Mouse (Mus musculus) adrenal gland, postnatal 36 days (tissue): ENCODE data around the gene Cald1. TPM values are rescaled to one million over a fixed set of nuclear protein-coding genes. Genes with fewer than 3 reads are reported as not detected.

ENCODE experiments used
- DNase-seq, 2 experiments: peaks; one replicate each; pipeline ENCODE4 v3.0.0; 2021; ENCODE audit warnings: mixed read lengths in 1 of 2
- total RNA-seq, 2 experiments: library from RNA; stranded (reverse); gene quantifications; 2 replicates each; pipeline ENCODE4 v1.2.3; 2021

Gene Cald1
- total RNA-seq, 2 experiments from 2014 or later, result 49.9 to 81.3 TPM

DNA sequence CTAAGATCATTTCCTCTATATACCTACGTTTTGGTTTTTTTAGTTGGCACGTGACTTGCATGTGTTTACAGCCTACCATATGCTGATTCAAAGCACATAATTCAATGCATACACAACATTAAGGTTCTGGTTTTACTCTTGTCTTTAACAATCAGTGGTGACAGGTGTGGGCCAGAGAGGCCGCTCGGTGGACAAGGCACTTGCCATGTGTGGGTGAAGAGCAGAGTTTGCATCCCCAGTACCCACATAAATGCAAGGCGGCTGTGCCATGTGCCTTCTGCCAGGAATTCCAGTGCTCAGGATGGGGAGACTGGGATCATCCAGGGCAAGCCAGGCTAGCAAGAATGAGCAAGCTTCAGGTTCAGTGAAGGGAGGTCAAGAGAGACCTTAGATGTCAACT, 14.8 kb downstream of the Cald1 start:
- no peak for DNase-seq

DNA sequence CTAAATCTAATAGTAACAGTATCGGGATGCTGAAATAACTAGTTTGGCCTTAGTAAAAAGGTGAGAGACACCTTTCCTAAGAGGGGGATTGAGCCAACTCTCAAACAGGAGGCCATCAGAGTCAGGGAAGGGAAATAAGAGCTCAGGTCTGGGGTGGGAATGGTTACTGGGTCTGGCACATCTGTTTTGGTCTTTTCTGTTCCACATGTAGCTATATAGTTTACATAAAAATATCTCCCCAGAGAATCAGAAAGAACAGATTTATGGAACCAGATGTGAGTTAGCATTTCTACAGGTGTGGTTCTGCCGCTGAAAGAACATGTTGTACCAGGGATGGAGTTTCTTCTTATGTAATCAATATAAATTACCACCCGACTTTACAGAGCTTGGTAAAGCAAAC, 17.1 kb downstream of the Cald1 start:
- no peak for DNase-seq

DNA sequence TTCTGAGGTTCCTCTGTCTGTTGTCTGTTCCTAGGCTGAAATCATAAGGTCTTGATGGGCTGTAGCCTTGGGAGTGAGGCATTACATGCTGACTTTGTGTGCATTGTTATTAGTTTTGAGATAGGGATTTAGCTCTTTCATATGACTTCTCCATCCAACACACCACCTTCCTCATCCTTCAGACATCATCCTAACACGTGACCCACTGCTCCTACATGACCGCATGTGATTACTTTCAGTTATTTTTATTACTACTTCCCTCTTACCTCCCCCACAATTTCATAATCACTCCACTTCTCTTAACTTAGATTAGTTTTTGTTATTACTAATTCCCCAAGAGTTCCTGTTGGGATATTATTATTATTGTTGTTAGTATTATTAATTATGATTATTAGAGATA, 21.2 kb downstream of the Cald1 start:
- DNase-seq, result no peak

DNA sequence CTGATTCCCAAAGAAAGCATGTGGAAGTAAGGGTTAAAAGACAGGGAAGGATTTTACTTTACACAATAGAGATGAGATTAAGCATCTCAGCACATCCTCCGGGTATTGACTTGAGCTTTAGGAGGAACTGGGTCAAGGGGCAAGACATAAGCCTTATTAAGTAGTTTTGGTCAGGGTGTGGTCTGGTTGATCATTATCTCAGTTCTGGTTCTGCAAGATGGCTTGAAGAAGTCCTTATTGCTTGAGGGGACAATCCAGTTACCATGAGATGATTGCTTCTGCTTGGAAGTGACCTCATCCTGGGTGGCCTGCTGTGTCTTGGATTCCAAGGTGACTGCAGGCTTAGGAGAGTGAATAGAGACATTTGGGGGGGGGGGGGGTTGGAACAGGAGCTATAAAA, 21.9 kb downstream of the Cald1 start:
- no peak for DNase-seq

DNA sequence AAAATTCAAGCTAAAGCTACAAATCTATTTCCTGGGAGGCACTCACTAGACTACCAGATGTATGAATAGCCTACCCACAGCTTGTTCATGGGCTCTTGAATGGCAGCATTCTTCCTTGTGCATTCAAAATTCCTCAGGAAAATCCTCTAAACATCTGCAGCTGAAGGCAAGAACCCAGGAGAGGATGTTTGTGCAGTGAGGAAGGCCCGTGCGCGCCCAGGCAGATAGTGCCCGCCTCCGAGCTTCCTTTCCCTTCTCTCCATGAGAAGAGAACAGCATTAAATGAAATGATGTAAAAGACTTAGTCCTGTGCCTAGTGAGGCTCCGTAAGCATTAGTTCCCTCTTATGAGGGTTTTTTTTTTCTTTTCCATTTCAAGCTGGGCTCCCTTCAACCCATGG, 24.6 kb downstream of the Cald1 start:
- DNase-seq, result no peak

DNA sequence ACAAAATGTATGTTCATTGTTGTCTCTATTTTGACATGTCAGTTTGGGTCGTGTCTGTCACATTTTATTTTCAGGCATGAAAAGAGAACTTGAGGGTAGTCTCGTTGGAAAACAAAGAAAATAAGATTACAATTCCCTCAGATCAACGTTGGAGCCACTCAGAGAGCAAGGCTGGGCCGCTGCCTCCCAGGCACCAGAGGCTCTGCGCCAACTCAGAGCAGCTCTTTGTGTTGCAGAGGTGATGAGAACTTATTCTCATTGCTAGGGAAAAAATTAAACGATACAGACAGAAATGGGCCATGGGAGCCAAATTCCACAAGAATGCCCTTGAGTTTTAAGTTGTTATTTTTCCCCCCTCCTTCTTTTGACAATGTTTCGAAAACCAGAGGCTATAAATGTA, 25.0 kb downstream of the Cald1 start:
- DNase-seq, result peak in 1 of 2 experiments; percentile 12

DNA sequence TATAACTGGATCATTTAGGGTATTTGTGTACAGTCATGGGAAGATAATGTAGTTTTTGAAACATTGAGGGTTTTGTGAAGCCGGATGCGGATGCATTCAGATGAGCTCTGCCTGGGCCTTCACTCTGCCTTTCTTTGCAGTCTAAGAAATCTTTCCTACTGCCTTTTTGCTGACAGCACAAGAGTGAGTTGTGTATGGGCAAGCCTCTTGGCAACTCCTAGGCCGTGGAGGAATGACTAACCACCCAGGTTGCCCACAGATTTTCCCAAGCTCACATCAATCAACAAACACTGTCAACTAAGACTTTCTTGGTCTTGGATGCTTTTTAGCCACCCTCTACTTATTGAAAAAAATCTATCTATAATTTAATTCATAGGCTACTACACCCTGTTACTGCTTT, 26.2 kb downstream of the Cald1 start:
- no peak for DNase-seq

DNA sequence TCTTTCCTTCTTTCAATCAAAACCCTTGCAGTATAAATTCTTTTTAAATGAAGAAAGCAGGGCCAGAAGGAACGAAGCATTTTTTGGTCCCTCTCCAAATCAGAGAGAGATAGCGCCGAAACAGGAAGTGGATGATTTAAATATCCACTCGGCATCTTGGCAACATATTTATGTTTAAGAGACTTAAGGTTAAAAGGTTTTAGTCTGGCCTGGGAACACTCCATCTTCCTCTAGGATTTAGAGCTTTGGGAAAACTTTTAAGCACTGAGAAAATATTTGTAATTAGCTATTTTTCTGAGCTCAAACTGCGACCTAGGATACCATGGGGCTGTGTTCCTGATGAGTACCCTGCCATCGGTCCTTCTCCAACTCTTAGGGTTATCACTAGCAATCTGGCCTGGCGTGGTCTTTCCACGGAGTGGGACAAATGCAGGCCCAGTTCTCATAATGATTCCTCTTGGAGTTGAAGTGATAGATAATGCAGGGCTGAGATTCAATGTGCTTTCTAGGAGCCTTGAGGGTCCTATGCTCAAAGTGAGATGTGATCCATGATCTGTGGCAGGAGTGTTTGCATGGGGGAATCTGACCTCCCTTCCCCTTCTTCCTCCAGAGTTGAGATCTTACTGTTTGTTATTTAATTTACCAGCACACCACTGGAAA, 28.4 kb downstream of the Cald1 start:
- DNase-seq, result no peak

DNA sequence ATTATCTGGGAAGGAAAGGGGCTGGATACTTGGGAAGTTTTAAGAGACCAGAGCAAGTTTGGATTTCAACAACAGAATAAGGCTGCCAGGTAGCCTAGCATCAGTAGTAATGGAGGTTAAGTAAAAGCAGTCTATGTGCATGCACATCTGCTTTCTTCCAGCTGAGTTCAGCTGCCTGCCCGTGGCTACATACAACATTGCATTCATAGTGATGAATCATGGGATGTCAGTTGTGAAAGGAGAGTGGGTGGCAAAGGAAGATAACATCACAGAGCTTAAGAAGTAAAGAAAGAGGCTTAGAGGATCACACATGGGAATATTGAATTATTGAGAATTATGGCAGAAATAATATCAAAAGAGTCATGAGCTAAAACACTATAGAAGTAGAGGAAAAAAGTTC, 29.8 kb downstream of the Cald1 start:
- DNase-seq, result no peak

DNA sequence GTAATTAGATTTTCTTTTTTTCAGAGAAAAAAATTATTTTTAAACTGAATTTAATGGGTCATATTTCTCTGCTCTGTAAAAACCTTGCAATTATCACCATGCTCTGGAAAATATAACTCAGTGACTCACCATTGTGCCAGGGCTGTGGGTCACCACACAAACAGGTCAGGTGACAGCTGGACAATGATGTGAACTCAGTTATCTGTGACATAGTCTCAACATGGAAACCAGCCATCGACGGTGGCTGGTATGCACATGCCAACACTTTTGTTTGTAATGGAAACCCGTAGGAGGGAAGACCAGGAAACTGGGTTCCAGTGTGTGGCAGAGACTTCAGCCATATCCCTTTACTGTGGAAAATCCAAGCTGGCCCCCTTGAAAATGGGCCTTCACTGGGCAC, 35.5 kb downstream of the Cald1 start:
- no peak for DNase-seq

DNA sequence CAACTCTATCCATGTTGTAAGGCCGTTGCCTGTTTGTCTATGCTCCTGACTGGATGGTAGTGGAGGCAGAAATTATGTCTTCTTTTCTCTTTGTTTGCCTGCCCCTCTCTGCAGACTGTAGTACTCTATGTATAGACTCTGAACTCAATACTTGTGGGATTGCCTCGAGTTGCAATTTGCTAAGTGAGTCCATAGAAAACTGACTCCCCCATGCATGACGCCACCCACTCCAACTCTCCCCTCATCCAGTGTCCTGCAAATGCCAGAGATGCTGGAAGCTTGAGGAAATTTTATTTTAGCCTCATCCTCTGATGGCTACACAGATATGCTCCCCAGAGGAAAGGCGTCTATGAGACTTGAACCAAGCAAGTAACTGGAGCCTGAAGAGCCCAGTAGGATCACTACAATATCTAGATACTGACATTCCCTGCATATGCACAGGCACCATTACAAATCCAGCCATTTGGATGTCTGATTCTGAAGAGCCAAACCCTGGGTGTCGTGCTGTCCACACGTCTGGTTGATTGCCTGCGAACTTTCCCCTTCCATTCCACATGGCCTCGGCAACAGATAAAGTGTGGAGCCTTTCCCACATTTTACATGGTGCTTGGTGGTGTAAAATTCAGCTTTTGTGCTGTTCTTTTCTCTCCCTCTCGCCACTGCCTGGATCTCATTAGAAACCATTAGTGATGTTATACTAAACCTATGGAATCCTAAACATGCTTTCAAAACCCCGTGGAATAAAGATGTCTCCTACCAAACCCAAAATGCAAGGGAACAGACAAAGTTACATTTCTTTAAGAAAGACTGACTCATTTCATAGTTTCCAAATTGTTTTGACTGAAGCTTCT, 39.5 kb downstream of the Cald1 start:
- DNase-seq, result no peak

DNA sequence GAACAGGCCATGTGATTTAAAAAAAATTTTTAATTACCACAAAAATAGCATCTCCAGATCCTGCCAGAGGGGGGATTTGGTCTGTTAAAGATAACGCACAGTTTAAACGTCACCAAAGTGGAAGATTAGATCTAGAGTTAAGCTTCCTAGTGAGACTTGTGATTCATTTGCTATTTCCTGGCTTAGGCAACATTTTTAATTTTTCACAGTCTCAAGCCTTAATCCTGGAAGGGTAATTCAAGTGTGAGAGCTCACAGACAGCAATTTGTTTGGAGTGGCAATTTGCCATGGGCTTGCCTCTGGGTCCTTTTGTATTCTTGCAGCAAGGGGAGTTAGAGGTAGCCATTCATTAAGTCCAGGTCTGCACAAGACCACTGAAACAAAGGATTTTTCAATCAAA, 40.4 kb downstream of the Cald1 start:
- DNase-seq, result peak; percentile 12 to 57

DNA sequence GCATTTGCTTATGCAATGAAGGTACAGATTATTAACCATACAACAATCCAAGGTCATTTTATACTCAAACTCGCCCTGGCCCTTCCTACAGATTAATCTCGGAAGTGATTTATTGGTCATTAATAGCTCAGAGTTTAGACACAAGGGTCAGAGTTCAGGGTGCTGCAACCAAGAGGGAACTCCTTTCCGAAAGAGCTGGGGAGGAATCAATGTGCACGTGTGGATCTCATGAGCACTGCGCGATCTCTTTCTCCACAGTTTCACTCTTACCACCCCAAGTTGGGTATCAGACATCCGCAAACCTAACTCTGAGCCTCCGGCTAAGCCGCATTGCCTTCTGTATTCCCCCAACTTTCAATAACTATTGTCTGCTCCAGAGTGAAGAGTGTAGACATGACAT, 41.9 kb downstream of the Cald1 start:
- no peak for DNase-seq

DNA sequence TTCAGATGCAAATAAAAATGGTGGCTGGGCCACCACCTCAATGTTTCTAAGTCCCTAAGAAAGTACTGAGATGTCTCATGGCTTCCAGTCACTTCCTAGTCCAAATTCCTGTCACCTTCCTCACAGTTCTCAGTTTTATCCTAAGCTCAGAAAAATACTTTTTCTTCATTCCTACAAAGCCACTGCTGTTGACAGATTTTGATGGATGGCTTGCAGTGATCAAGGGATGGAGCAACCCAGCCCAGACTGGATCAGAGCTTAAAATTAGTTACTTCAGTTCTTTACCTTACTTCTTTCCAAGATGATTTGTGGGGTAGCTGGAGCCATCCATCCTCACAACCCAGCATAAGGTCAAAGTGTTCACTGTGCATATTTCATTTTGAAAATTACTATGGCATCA, 42.8 kb downstream of the Cald1 start:
- no peak for DNase-seq

DNA sequence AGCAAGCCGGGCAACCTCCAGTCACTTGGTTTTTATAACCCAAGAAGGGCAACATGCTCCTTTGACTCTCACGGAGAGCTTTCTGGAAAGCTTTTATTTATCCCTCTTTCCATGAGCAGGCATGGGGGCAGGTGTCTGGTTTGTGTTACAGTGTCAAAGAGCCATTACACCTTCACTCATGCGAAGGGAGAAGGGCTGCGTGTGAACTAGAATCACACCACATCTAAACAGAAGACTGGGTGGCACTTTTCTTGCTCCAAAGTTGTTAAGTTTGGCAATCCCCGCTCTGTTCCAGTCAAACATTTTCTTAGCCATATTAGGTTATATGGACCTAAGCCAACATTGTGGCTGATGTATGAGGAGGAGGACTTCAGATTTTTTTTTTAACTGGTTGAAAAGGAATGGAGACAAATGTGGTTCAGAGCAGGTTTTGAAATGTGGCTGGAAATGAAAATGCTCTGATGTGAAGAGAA, 43.8 kb downstream of the Cald1 start:
- no peak for DNase-seq

DNA sequence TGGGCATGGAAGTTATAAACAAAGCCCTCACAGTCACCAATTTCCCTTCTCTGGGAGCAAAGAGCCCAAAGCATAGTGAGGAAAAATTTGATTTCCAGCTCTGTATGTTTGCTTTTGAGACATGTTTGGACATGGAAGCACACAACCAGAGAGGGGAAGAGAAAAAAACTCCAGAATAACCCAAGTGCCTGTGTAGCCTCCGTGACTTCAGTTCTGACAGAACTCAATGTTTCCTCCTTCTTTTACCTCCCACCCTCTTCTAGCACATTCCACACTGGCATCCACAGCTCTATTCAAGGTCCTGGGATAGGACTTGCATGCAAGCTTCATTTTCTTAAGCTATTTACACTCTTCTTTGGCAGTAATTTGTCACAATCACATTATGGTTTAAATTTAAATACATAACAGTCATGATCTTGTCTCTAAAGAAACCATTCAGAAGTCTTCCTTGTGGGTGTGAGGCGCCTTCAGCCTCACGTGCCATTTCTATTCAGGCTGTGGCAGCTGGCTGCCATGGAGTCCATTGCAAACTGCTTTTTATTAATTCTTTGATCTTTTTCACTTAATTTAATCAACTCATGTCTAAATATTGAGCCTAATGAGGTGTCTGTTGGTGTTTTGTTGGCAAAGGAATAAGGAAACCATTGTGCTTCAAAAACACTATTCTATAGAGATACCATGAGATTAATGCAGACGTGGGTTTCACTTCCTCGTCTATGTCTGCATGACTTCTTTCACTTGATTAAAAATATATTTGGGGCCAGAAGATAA, 49.9 kb downstream of the Cald1 start:
- no peak for DNase-seq

DNA sequence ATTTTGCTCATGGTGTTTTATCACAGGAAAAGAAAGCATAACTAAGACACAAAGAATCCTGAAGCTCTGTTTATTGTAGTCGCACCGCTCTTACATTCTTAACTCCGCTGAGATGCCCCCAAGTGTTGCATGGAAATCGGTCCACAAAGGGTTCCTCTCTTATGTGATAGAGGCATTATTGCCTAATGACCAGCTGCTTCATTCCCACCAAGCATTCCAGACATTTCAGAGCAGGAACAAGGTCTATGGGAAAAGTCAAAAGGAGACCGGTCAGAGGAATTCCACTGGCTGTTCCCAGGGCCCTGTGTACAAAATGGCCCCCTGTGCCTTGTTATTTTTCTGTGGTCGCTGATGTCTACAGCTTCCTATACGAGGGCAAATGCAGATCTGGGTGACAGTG, 53.0 kb downstream of the Cald1 start:
- DNase-seq, result no peak

DNA sequence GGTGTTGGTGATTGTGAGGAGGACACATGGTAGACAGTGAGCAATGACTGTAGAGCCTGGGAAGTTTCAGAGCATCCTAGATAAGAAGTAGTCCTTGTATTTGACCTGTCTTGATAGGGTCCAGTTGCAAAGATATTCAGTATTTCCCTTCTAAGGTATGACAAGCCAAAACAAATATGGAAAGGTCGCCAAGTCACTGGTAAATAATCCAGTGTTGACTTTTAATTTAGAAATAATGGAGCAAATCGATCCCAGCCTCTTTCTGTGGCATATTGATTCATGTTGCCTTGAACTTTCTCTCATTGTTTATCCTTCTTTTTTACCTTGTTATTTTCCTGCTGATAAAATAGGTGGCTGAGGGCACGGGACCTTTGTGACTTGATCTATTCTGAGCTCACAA, 57.4 kb downstream of the Cald1 start:
- DNase-seq, result no peak

DNA sequence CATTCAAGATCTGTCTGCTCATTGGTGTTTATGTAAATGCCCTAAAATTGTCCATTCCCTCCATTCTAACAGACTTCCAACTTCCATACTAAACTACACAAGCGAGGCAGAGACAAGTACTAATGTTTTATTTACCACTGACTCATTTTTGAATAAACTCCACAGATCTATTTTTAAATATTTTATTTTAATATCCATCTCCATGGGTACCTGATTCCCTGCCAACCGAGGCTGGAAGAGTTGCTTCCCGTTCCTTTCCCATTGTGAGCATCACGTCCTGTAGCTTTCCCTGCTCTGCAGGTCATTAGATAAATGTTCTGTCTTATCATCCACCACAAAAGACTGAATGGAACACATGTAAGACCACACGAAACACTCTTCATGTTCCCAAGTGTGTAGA, 60.5 kb downstream of the Cald1 start:
- peak in 1 of 2 experiments; percentile 5 for DNase-seq

DNA sequence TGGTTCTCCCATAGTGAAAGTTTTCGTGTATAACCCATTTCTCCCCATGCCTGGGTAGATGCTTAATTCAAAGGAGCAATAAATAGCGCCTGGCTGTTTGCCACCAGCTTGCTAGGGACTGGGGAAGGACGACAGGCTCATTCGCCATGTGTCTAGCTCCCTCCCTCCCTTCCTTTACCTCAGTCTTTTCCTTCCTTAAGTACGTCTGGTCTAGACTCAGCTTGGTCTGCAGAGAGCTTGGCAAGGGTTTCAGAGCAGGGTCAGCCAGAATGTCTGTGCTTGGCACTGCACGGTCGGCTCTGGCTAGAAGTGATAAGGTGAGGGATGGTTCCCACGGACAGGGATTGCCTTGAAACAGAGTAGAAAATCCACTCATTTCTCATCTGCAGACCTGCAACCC, 62.4 kb downstream of the Cald1 start:
- DNase-seq, result peak; percentile 29 to 43

DNA sequence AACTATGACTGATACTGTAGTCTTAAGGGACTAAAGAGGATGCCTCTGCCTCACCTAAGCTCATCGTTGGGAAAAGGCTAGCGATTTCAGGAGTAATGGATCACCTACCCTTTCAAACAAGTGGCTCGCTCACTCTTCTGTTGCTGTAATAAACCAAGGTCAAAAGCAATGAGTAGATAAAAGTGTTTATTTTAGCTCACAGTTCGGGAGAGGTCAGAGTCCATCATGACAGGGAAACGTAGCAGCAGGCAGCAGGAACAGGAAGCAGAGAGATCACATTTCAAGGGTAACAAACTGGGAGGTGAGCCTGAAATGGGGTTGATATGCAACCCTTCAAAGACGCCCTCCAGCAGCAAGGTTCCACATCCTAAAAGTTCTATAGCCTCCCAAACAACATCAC, 64.3 kb downstream of the Cald1 start:
- no peak for DNase-seq

DNA sequence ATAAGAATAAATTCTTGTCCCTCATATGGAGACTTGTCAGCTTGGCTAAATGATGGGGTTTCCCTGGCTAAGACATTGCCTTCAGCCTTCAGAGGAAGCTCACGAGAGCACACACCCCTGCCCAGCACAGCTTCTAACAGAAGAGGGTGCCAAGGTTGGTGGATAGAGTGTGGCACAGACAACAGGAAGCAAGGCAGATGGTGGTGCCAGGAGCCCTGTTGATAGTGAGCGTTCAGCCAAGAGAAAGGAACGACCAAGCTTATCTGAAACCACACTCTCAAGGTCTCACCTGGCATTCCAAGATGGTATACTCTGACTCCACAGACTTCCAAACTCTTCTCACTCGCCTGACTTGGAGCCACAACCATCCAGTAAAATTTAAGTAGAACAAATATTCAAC, 66.0 kb downstream of the Cald1 start:
- no peak for DNase-seq

DNA sequence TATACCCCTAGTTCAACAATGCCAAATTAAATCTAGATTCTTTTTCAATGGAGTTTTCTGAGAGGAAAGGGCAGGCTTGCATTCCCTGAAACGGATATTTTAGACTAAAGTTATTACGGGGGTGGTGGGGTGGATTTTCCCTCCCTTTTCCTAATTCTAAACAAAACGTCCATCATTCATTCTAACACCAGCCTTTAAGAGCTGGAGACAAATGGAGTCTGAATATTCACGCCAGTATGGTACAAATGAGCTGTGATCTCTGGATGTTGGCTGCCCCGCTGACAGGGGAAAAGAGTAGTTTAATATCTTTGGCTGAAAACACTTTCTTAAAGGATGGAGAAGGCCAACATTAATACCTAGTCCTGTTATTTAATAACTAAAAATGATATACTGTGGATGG, 66.4 kb downstream of the Cald1 start:
- DNase-seq, result no peak
